Mouse (Mus musculus) spleen, postnatal 14 days (tissue): Measurements from ENCODE around the gene Ccdc24.

Experiments
- DNase-seq, 2 experiments: peaks; one replicate each; pipeline ENCODE4 v3.0.0; 2021 to 2022; ENCODE audit warnings: low spot score in 2 of 2

The Ccdc24 gene

DNA sequence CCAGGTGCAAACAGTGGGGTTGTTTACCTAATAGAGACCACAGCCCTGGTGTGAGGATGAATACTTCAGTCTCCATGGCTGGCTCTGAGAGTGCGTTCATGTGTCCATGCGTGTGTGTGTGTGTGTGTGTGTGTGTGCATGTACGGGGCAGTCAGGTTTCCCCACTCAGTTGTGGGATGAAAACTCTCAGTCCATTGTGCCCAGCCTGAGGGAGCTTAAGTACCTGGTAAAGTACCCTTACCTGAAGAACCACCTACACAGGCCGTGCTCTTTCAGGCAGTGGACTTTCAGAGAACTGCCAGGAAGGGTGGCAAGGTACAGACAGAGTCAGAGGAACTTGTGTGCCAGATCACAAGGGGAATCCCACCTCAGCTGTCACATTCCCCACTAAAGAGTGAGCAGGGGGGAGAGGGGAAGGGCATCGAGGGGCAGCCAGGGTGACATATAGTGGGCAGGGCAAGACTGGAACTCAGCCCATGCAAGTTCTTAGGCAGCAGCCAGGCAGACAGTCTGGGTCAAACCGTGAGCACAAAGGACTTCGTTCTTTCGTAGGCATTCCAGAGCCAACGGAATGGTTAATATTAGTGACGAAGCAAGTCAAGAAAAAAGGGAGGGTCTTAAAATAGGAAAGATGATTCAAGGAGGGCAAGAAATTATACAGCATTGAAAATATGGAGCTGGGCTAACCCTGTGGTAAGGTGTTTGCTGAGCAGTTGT is 20.0 kb downstream of the Ccdc24 start:
- no peak for DNase-seq

DNA sequence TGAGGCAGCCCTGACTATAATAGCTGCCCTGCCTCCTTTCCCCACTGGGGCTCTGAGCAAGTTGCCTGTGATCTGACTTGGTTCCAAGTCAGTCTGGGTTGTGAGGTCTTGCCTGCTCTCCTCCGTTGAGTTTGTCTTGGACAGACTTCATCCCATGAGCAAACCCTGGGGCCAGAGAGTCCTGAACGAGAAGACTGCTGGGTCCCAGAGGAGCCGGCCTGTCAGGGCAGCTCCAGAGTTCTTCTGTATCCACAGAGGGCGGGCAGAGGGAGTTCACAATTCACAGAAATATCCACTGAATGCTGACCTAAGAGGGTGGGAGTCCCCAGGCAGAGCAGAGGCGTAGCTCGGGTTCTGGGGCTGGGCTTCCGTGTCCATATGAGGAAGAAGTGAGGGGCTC is 21.5 kb downstream of the Ccdc24 start:
- no peak for DNase-seq

GRCm38 (mm10) chr4:117850176-117850575 is 22.2 kb downstream of the Ccdc24 start:
- DNase-seq: no peak

GRCm38 (mm10) chr4:117849506-117849905 is 22.9 kb downstream of the Ccdc24 start:
- DNase-seq: no peak

GRCm38 (mm10) chr4:117849063-117849462 is 23.3 kb downstream of the Ccdc24 start:
- DNase-seq: no peak

GRCm38 (mm10) chr4:117847011-117847410 is 25.3 kb downstream of the Ccdc24 start:
- no peak for DNase-seq

GRCm38 (mm10) chr4:117846261-117846660 is 26.1 kb downstream of the Ccdc24 start:
- no peak for DNase-seq

GRCm38 (mm10) chr4:117845316-117845715 is 27.0 kb downstream of the Ccdc24 start:
- DNase-seq: no peak

DNA sequence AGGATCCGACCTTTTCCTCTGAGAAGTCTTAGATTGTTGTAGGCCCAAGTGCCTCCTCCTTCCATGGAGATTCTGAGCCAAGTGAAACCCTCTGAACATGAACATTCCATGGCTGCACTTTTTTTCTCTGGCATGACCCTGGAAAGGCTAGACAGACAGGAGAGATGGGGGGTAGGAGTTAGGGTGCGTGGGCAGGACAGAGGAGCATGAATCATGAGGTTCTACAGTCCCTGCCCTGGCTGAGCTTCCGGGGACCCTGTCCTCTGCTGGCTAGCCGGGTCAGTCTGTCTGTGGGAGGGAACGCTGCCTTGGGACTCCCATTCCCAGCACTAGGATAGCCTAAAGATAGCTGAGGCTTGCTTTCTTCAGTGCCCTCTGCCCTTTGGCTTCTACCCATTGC is 27.9 kb downstream of the Ccdc24 start:
- DNase-seq: no peak

DNA sequence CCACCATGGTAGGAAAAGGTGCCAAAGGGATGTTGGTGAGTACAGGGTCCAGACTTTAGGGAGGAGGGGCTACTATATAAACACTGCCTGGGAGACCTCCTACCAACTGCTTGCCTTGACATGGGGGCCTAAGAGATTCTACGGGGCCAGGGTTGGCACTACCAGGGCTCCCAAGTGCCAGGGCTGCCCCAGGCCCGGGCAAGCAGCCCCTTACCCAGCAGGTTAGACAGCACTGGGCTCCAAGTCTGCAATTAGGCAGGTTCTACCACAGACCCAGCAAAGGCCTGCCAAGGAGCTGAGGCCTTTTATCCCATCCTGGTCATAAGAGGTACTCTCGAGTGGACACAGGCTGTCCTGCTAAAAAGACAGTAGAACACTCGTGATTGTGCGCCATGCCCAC is 29.3 kb downstream of the Ccdc24 start:
- no peak for DNase-seq

DNA sequence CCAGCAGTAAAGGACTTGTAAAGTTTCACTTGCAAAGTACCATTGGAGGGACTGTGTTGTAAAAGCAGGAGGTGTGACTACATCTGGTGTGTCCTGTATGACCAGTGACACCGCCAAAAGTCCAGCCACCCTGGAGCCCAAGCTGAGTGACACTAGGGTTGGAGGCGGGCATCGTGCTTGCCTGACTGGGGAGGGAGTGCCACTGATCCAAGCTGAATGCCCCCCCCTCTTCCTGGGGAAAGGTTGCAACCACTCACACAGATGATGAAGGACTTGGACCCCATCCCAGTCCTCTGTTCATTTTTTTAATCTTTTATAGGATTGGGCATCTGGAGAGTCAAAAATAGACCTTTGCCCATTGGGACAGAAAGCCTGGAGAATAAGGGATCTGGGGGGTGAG is 30.8 kb downstream of the Ccdc24 start:
- no peak for DNase-seq

- DNase-seq: no peak
Measured at GRCm38 (mm10) chr4:117840821-117841220, 31.5 kb downstream of the Ccdc24 start.

GRCm38 (mm10) chr4:117839366-117839765 is 33.0 kb downstream of the Ccdc24 start:
- no peak for DNase-seq

DNA sequence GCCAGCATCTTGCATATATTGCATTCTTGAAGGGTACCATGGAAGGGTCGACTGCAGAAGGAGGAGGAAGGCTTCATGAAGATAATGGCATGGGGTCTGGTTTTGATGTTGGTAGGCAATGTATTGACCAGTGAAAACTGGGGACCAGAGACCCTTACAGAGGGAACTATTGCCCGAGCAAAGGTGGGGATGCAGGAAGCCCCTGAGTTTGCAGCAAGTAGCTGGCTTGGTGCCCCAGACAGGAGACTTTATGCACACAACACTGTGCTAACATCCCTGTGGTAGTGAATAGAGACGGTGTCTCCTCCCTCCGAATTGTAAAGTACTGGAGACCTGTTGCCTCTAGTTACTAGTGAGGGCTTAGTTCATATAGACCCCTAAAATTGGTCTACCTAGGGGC is 35.1 kb downstream of the Ccdc24 start:
- no peak for DNase-seq

- DNase-seq: peak; percentile 82
Measured at GRCm38 (mm10) chr4:117836204-117836767, 36.1 kb downstream of the Ccdc24 start.

DNA sequence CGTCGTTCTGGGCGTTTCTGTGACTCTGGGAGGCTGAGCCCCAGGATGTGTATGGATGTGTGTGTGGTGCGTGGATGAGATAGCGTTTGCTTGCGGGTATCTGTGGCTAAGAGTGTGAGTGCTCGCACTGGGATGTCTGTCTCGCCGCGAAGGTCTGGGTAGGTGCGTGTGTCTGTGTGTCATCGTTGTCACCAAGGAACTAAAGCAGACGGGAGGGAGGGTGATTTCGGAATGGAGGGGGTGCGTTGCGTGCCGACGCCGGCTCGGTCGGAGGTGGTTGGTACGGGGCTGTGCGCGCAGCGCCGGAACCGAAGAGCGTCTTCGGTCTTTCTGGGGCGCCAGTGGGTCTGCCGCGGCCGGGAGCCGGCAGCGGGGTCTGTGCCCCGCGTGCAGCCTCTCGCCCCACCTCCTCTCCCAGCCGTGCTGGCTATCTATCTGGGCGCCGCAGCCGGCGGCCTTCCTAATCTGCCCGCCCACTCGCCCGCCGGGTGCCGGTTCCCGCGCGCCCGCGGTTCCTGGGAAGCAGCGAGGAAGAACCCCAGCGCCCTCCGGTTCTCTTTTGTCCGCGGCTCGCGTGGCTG is 36.7 kb downstream of the Ccdc24 start:
- DNase-seq: peak; percentile 66 to 68

DNA sequence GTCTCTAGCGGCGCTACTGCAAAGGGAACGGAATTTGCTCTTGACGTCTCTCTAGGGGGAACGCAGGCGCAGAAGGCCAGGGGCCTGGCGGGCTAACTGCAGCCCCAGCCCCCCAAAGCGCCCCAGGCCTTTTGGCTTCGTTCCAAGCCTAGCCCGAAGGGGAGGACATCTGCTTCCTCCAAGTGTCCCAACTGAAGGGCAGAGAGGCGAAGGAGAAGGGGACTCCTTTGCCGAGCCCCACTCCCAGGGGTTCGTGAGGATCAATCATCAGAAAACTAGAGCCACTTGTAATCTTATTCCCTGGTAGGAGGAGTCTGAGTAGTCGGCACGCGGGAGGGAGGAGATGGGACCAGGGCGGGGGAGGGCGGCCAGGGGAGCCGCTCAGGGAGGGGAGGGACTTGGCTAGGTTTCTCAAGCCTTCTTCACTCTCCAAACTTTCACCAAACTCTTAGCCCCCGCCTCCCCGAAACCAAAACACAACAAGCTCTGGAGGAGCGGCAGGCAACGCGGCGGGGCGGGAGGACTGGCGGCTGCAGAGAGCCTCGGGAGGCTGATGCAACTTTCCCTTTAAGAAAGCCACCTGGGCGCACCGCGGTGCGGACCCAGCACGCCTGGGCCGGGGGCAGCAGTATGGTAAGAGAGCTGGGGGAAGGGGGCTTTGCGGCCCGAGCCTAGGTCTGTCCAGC is 37.4 kb downstream of the Ccdc24 start:
- DNase-seq: peak; percentile 57 to 67

- DNase-seq: no peak
Measured at GRCm38 (mm10) chr4:117834457-117834844, 37.9 kb downstream of the Ccdc24 start, which contains the start of gene Slc6a9. TSS of gene Slc6a9 (plus strand) at chr4:117834506.

DNA sequence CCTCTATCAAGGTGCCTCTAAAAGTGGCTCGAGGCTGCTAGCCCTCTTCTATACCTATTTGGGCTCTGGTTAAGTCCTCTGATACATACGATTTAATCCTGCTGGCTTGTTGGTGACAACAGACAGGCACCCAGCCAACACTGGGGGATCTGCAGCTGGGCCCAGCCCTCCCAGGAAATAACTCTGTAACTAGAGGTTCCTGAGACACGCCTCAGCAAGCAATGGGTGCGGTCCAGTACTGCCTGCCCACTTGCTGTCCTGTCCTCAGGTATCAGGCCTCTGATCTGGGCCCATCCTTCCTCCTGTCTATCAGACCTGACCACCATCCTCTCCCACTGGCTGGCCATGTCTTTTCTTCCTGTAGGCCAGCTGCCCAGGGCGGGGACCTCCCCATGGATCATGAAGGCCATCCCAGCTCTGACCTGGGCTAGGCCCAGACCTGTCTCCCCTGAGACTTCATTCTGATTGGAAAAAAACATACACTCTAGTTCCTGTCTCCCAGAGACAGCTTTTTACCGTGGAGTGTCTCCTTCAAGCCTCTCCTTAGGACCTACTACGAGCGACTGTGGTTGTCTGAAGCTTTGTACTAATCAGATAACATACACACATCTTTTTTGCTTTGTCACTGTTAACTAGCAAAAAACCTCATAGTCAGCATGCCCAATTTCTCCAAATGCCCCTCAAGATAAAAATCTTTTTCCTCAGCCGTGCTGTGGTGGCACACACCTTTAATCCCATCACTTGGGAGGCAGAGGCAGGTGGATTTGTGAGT is 40.3 kb downstream of the Ccdc24 start:
- peak; percentile 57 to 58 for DNase-seq

- DNase-seq: no peak
Measured at GRCm38 (mm10) chr4:117831499-117831898, 40.9 kb downstream of the Ccdc24 start.

DNA sequence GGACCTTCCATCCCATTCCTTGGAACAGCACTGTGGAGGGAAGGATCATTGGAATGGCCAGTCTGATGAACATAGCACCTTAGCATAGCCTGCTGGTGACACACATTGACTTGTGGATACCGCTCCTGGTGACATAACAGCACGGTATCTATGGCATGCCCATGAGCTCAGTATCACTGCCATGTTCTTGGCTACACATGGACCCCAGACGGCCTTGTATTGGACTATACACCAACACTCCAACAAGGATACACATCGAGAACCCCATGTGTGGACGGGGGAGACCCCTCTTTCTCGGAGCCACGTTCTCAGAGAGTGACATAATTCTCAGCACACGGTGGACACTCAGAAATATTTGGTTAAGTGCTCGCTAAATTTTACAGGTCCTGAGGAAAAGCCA is 41.6 kb downstream of the Ccdc24 start:
- DNase-seq: no peak

- DNase-seq: peak; percentile 58 to 70
Measured at GRCm38 (mm10) chr4:117830124-117830551, 42.2 kb downstream of the Ccdc24 start.
